Mouse (Mus musculus): ENCODE results near the gene Tas2r105.

Gene Tas2r105

DNA sequence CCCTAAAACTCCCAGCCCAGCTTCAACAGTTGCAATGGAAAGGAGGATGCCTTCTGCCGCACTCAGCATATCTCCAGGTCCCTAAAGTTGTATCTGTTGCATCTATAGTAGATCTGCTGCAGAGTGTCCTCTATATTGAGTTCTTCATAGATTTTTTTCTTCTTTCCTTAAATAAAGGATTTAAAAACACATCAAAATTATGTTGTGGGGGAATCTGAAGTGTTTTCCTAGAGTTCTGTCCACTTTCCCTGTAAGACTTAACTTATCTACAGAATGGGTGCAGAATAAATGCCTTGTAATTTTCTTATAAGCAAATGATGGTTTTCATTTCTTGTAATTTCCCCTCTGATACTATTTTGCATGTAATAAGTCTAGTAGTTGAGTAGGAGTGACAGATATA is at the start of gene Tas2r105:
Gene Tas2r105, minus strand, starts transcription at position 101 of the 400 bp plus-strand sequence.
- no peak for DNase-seq (ENCODE audit: low read depth, low spot score)

GRCm38 (mm10) chr6:131712803-131713202 is 25.5 kb upstream of the Tas2r105 start:
- peak; percentile 47 for DNase-seq (ENCODE audit: low read depth, low spot score)

GRCm38 (mm10) chr6:131689963-131690362 is 2.7 kb upstream of the Tas2r105 start, which contains the start of gene Tas2r114:
TSS of gene Tas2r114 (minus strand) at chr6:131690063.
- no peak for DNase-seq (ENCODE audit: low read depth, low spot score)

DNA sequence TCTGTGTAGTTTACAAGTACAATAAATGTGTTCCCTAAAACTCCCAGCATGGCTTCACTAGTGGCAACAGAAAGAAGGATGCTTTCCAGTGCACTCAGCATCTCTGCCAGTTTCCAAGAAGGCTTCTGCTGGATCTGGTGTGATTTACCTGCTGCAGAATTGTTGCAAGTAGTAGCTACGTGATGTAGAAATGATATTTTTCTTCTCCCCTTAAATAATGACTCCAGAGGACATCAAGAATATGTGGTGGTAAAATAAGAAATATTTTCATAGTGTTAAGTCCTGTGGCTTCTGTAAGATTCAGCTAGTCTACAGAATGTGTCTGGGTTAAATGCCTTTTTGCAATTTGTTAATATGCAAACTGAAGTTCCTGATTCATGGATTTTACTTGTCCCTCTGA is 1.7 kb downstream of the Tas2r105 start, which contains the start of gene Tas2r104:
Gene Tas2r104, minus strand, starts transcription at position 101 of the 400 bp plus-strand sequence.
- no peak for DNase-seq (ENCODE audit: low read depth, low spot score)

DNA sequence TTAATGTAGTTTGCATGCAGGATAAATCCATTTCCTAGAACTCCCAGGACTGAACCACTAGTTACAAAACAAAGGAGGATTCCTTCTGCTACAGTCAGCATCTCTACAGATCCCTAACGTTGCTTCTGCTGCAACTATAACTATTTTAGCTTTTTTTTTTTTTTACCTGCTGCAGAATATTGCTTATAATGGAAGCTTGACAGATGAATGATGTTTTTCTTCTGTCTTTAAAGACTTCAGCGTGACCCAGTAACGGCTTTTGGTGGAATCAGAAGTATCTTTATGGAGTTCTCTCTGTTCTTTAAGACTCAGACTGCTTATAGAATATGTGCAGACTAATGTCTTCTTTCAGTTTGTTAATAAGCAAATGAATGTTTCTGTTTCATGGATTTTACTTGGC is 8.5 kb downstream of the Tas2r105 start, which contains the start of gene Tas2r106:
Gene Tas2r106, minus strand, starts transcription at position 101 of the 400 bp plus-strand sequence.
- no peak for DNase-seq (ENCODE audit: low read depth, low spot score)

DNA sequence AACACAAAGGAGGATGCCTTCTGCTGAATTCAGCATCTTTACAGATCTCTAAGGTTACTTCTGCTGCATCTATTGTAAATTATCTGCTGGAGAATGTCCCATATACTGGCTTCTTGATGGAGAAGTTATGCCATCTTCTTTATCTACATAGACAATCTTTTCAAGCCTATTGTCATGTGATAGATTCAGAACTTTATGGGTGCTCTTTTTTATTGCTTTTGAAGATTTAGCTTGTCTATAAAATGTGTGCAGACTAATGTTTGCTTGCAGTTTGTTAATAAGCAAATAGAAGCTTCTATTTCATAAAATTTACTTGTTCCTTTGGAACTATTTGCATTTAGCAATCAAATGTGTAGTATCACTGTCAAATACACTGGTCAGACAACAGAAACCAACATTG is 27.2 kb downstream of the Tas2r105 start, which contains the start of gene Tas2r107:
Gene Tas2r107, minus strand, starts transcription at position 101 of the 400 bp plus-strand sequence.
- no peak for DNase-seq (ENCODE audit: low read depth, low spot score)
